Mouse (Mus musculus): ENCODE results near the gene Mt2. TPM values are rescaled to one million over a fixed set of nuclear protein-coding genes. Genes with fewer than 3 reads are reported as not detected.

The Mt2 gene
- polyA plus RNA-seq, 1 experiment = 80.3 TPM

DNA sequence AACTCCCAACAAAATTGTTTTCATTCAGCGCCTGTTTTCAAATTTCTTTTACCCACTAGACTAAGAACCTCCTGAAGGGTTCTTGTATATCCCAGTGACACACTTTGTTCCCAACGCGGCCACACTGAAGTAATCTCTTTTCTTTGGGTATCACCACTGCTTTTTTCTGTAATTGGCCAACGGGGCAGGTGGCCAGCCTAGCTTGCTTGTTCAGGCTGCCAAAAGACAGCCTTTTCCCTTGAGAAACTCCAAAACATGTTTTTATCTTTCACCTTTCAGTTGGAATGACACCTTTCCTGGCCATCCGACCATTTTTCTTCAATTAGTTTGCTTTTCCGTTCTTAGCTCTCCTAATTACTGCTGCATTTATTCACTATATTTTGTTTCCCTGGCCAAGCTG, 41.4 kb downstream of the Mt2 start:
- Histone ChIP-seq H3K4me1 (ENCODE audit: control insufficient read depth, insufficient read depth, insufficient read length, low read length) (peaks cover 5% of the 10 kb centered on the region; the same call in 1 of the 2 replicates), H3K27ac (ENCODE audit: insufficient read depth, low read depth, low read length) (peak overlapping the region; percentile 40; the same call in 1 of the 2 replicates), H3K36me3 (ENCODE audit: control insufficient read depth, insufficient read depth, low read length) (no peaks in the 10 kb centered on the region), H3K4me3 (ENCODE audit: low read depth, low read length) (peak overlapping the region; percentile 52), H3K27me3 (ENCODE audit: control insufficient read depth, insufficient read depth, low read length) (no peaks in the 10 kb centered on the region)
- WGBS = 55% methylated on average over 6 of the region's 6 CpGs
- TF ChIP-seq POLR2A (IDR thresholded peaks at IDR 0.05; ENCODE audit: low read depth, low read length) (no peak), CTCF (IDR thresholded peaks at IDR 0.05; ENCODE audit: extremely low read depth, insufficient read length, insufficient replicate concordance, low read depth, low read length) (no peak)

DNA sequence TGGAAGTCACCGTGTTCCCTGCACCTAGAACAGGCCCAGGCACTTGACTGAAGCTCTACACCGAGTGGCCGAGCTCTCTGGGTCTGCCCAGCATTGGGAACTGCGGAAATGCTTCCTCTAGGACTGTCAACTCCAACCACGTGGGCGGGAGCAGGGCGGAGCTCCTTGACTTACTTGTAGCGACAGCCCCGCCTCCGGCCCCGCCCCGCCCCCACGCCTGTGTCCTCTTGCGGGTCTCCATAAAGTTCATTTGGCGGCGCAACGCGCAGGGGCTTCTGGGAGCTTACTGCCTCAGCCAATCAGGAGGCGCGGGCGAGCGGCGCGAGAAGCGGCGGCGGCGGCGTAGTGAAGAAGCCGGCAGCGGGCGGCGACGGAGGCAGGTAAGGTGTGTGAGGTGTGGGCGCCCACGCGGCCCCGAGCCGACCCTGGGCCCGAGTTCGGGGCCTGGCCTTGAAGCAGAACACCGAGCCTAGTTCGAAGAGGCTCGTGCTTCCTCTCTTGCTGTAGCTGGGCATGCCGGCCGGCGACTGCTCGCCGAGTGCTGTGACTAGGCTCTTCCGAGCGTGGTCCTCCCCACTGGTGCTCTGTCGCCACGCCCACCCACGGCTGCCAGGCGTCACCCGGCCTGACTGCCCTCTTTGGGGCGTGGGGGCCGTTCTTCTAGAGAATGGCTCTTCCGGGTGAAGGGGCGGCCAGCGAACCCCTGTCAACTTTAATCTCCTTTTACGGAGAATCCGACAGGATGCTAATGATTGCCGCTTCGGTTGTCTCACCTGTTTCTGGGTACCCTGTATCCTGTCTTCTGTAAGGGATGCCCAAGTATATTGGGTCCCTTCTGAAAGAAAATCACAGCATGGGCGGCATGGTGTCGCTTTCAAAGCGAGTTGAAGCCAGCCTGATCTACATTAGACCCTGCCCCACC, 42.0 kb downstream of the Mt2 start, which contains the start of gene Nup93:
Nup93 (plus strand) TSS at position 313 of the 922 bp plus-strand sequence.
- Histone ChIP-seq H3K4me3 (ENCODE audit: low read depth, low read length) (peak within 1 kb of the TSS; percentile 88), H3K4me1 (ENCODE audit: control insufficient read depth, insufficient read depth, insufficient read length, low read length) (peaks cover 5% of the 10 kb centered on the region; the same call in 1 of the 2 replicates), H3K27me3 (ENCODE audit: control insufficient read depth, insufficient read depth, low read length) (no peaks in the 10 kb centered on the region), H3K36me3 (ENCODE audit: control insufficient read depth, insufficient read depth, low read length) (no peaks in the 10 kb centered on the region), H3K27ac (ENCODE audit: insufficient read depth, low read depth, low read length) (peak within 1 kb of the TSS; percentile 40; the same call in 1 of the 2 replicates)
- peak; percentile 52; the same call in 1 of the 2 replicates for TF ChIP-seq POLR2A (IDR thresholded peaks at IDR 0.05; ENCODE audit: low read depth, low read length)
- no peak for TF ChIP-seq CTCF (IDR thresholded peaks at IDR 0.05; ENCODE audit: extremely low read depth, insufficient read length, insufficient replicate concordance, low read depth, low read length)
- WGBS = under 1% methylated on average over 68 of the region's 68 CpGs

Other genes with a start within 250 kb of the Mt2 start
- gene Amfr, start 159.8 kb upstream of the Mt2 start, polyA plus RNA-seq (2012; rRNA removed) = 28.1 and 62.7 TPM in 2 replicates
- 8.5 and 56.5 TPM in 2 replicates for gene Nudt21, start 135.6 kb upstream of the Mt2 start, polyA plus RNA-seq (2012; rRNA removed)
- 1.2 and 2.8 TPM in 2 replicates for gene Ogfod1, start 135.5 kb upstream of the Mt2 start, polyA plus RNA-seq (2012; rRNA removed)
- gene Bbs2, start 73.7 kb upstream of the Mt2 start, polyA plus RNA-seq (2012; rRNA removed) = 3.3 and 4.3 TPM in 2 replicates
- not detected in 2 replicates for gene Mt4, start 35.5 kb upstream of the Mt2 start, polyA plus RNA-seq (2012; rRNA removed)
- gene Mt3, start 20.1 kb upstream of the Mt2 start, polyA plus RNA-seq (2012; rRNA removed) = 0.90 and 2.8 TPM in 2 replicates
- gene Mt1, start 6.4 kb downstream of the Mt2 start, polyA plus RNA-seq (2012; rRNA removed) = 966 and 1,593 TPM in 2 replicates
- gene Nup93, start 41.9 kb downstream of the Mt2 start, polyA plus RNA-seq (2012; rRNA removed) = 3.6 and 5.4 TPM in 2 replicates
- 0.06 and 0.22 TPM in 2 replicates for gene Slc12a3, start 156.5 kb downstream of the Mt2 start, polyA plus RNA-seq (2012; rRNA removed)
- gene Herpud1, start 213.8 kb downstream of the Mt2 start, polyA plus RNA-seq (2012; rRNA removed) = 302 and 331 TPM in 2 replicates